Mouse (Mus musculus) thymus, adult 2 months (tissue): ENCODE measurements around the gene Slc12a9.

Source experiments
- CTCF ChIP-seq: fragments of 200-500 bp; IDR thresholded peaks from 2 replicates; pipeline ENCODE4 v1.5.1; 2012; ENCODE audit warnings: mild to moderate bottlenecking, control low read depth, low read length, moderate library complexity, borderline replicate concordance; ENCODE audit not compliant: control insufficient read depth, poor library complexity, insufficient read depth; ENCODE audit errors: extremely low read depth
- POLR2A ChIP-seq: fragments of 200-500 bp; IDR thresholded peaks from 2 replicates; pipeline ENCODE4 v1.6.1; 2012; ENCODE audit warnings: mild to moderate bottlenecking, low read length, control low read depth, moderate library complexity; ENCODE audit not compliant: control insufficient read depth, poor library complexity, insufficient read depth; ENCODE audit errors: extremely low read depth

GRCm38 (mm10) chr5:137374521-137375080, 41.2 kb upstream of the Slc12a9 start:
- no peak for TF ChIP-seq CTCF
- no peak for TF ChIP-seq POLR2A
